Mouse (Mus musculus): ENCODE measurements around the gene 4930451I11Rik. TPM values are rescaled to one million over a fixed set of nuclear protein-coding genes. Genes with fewer than 3 reads are reported as not detected.

The 4930451I11Rik gene
- polyA plus RNA-seq, 1 experiment, result not detected

DNA sequence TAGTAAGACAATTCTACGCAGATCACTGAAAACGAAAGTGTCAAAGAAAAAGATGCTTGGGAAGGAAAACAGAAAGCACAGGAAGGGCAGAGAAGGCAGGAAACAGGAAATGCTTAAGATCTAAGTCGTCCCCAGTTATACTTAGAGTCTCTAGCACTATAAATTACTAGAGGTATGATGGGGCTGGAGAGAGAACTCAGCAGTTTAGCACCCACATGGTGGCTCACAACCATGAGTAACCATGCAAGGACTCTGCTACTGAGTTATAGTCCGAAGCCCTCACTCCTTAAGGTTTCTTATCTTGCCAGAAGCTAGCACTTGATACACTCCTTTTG lies 37.2 kb downstream of the 4930451I11Rik start:
- no peak for TF ChIP-seq POLR2A (IDR thresholded peaks at IDR 0.05; ENCODE audit: control insufficient read depth, extremely low read depth, insufficient read depth, low read length, poor library complexity)
- TF ChIP-seq CTCF (IDR thresholded peaks at IDR 0.05; ENCODE audit: borderline replicate concordance, control insufficient read depth, extremely low read depth, insufficient read depth, low read length, poor library complexity), result no peak
- no peak for DNase-seq
- Histone ChIP-seq H3K36me3 (ENCODE audit: control insufficient read depth, insufficient read depth, low read length) (peaks cover 8% of the 10 kb centered on the region; the same call in 1 of the 2 replicates), H3K4me1 (replicated peaks; ENCODE audit: control insufficient read depth, insufficient read depth, low read length) (peaks cover 35% of the 10 kb centered on the region), H3K27me3 (ENCODE audit: control insufficient read depth, insufficient read depth, low read length) (no peaks in the 10 kb centered on the region), H3K27ac (ENCODE audit: control insufficient read depth, insufficient read depth, low read length) (peak overlapping the region; percentile 82), H3K4me3 (ENCODE audit: control insufficient read depth, insufficient read depth, low read length) (no peak overlapping the region)
- 26% methylated on average over 4 of the region's 4 CpGs for WGBS

DNA sequence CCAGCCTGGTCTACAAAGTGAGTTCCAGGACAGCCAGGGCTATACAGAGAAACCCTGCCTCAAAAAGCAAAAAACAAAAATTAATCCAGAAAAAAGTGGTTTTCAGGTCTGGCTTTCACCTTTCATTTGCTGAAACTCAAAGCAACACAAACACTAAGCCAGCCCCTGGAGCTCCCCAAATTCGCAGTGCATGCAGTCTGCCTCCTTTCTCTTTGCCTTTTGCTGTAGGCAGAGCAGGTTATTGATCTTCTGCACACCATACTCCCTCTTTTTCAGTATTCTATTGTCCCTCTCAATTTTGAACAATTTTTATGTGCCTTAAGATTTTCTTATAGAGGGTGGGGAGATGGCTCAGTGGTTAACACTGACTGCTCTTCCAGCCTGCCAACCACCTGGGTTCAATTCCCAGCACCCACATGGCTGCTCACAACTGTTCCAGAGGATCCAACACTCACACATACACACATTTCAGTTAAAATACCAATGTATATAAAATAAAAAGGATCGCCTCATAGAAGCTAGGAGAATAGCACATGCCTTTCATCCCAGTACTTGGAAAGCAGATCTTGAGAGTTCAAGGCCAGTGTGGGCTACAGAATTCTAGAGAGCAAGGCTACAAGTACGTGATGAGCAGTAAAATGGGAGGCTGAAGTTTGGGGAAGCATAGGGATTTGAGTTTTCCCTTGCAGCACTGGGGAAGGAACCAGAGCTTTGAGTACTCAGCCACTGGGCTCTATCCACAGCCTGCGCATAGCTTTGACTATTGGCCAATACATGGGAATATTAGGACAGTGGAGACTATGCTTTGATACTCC lies 37.8 kb downstream of the 4930451I11Rik start:
- Histone ChIP-seq H3K27ac (ENCODE audit: control insufficient read depth, insufficient read depth, low read length) (peak overlapping the region; percentile 82), H3K27me3 (ENCODE audit: control insufficient read depth, insufficient read depth, low read length) (no peaks in the 10 kb centered on the region), H3K4me3 (ENCODE audit: control insufficient read depth, insufficient read depth, low read length) (no peak overlapping the region), H3K36me3 (ENCODE audit: control insufficient read depth, insufficient read depth, low read length) (peaks cover 14% of the 10 kb centered on the region), H3K4me1 (replicated peaks; ENCODE audit: control insufficient read depth, insufficient read depth, low read length) (peaks cover 35% of the 10 kb centered on the region)
- TF ChIP-seq CTCF (IDR thresholded peaks at IDR 0.05; ENCODE audit: borderline replicate concordance, control insufficient read depth, extremely low read depth, insufficient read depth, low read length, poor library complexity) (no peak), POLR2A (IDR thresholded peaks at IDR 0.05; ENCODE audit: control insufficient read depth, extremely low read depth, insufficient read depth, low read length, poor library complexity) (no peak)
- no peak for DNase-seq
- 90% methylated on average over 4 of the region's 4 CpGs for WGBS

DNA sequence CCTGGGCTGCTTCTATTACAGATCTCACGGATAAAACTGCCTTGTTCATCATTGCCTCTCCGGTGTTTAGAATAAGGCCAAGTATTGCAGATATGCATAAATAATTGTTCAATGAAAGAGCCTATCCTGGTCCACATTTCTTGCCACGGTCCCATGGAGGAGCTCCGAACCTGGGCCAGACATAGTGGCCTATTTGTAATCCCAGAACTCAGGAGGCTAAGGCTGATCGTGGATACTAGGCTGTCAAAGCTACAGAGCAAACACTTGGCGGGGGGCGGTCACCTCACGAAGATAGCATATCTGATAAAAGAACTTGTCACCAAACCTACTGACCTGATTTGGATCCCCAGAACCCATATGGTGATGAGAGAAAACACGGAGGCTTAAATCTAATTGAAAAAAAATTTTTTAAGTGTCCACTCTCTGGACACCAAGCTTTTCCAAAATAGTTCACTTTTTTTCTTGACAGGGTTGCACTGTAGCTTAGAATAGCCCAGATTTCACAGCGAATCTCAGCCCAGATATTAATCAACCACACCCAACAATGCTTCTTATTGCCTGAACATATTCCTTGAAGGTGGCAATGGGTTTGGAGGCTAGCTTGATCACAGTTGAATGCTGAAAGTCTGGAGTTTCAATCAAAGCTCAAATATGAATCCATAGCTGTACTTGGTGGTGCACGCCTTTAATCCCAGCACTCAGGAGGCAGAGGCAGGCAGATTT lies 38.6 kb downstream of the 4930451I11Rik start:
- H3K27ac ChIP-seq (ENCODE audit: control insufficient read depth, insufficient read depth, low read length), result peak overlapping the region; percentile 75
- no peak for TF ChIP-seq CTCF (IDR thresholded peaks at IDR 0.05; ENCODE audit: borderline replicate concordance, control insufficient read depth, extremely low read depth, insufficient read depth, low read length, poor library complexity)
- TF ChIP-seq POLR2A (IDR thresholded peaks at IDR 0.05; ENCODE audit: control insufficient read depth, extremely low read depth, insufficient read depth, low read length, poor library complexity), result no peak
- 38% methylated on average over 11 of the region's 11 CpGs for WGBS
- peaks cover 31% of the 10 kb centered on the region for H3K4me1 ChIP-seq (replicated peaks; ENCODE audit: control insufficient read depth, insufficient read depth, low read length)
- H3K4me3 ChIP-seq (ENCODE audit: control insufficient read depth, insufficient read depth, low read length), result no peak overlapping the region
- DNase-seq, result no peak
- H3K27me3 ChIP-seq (ENCODE audit: control insufficient read depth, insufficient read depth, low read length), result no peaks in the 10 kb centered on the region
- peaks cover 21% of the 10 kb centered on the region for H3K36me3 ChIP-seq (ENCODE audit: control insufficient read depth, insufficient read depth, low read length)

DNA sequence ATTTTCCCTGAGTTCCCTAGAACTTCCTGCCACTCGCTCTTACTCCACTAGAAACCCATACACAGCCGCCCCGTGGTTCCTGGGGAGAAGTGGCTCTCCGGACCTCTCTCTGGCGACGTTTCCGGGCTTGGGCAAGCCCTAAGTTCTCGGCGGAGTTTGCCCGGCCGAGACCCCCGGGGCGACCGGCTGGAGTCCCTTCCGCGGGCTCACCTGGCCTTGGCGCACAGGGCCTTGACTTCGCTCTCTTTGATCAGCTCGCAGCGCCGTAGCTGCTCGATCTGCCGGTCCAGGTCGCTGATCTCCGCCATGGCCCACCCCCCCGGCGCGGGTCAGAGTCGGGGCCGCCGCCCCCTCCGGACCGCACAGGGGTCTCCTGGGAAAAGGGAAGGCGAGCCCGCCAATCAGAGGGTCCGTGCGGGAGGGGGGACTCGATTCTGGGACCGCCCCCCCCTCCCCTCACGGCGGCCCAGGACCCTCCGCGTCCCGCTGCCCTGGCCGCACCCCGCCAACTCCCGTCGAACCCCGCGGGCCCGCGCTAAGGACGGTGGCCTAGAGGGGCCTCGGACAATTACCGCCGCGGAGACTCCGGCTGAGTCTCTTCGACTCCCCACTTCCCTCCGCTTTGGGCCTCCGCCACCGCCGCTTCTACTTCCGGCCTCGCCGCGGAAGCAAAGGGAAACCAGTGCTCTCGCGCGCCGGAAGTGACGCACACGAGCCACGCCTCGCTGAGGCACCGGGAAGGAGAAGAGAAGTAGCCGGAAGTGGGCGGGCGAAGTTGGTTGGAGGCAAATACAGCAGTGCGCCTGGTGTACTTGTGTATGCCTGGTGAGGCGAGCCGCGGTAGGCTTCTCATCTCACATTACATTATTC lies 39.4 kb downstream of the 4930451I11Rik start, which contains the start of gene Ppp4c:
Gene Ppp4c (minus strand): TSS at position 646 of the 870 bp plus-strand sequence.
- TF ChIP-seq CTCF (IDR thresholded peaks at IDR 0.05; ENCODE audit: borderline replicate concordance, control insufficient read depth, extremely low read depth, insufficient read depth, low read length, poor library complexity), result no peak
- TF ChIP-seq POLR2A (IDR thresholded peaks at IDR 0.05; ENCODE audit: control insufficient read depth, extremely low read depth, insufficient read depth, low read length, poor library complexity), result peak; percentile 96
- H3K36me3 ChIP-seq (ENCODE audit: control insufficient read depth, insufficient read depth, low read length), result peaks cover 29% of the 10 kb centered on the region
- peaks cover 23% of the 10 kb centered on the region for H3K4me1 ChIP-seq (replicated peaks; ENCODE audit: control insufficient read depth, insufficient read depth, low read length)
- WGBS, result under 1% methylated on average over 82 of the region's 83 CpGs
- H3K4me3 ChIP-seq (ENCODE audit: control insufficient read depth, insufficient read depth, low read length), result peak within 1 kb of the TSS; percentile 87
- H3K27me3 ChIP-seq (ENCODE audit: control insufficient read depth, insufficient read depth, low read length), result no peaks in the 10 kb centered on the region
- peak within 1 kb of the TSS; percentile 75 for H3K27ac ChIP-seq (ENCODE audit: control insufficient read depth, insufficient read depth, low read length)
- DNase-seq, result peak; percentile 96

DNA sequence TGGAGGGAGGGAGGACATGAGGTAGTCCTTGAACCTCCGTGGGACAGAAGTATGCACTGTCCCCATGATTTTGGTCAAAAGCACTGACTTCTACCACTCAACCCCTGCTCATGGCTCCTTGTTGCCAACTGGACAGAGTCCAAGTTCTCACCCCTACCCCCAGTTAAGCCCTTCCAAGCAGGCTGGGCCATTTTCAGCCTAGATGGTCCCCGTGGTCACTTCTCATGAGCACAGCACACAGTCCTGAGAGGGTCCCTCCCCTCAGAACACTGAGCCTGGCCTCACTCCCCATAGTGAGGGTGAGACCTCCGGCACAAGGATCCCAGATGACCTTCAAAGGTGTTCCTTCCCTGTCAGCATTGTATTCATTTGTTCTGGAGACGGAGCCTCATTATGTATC lies 42.3 kb downstream of the 4930451I11Rik start:
- Histone ChIP-seq H3K36me3 (ENCODE audit: control insufficient read depth, insufficient read depth, low read length) (peaks cover 54% of the 10 kb centered on the region), H3K4me3 (ENCODE audit: control insufficient read depth, insufficient read depth, low read length) (no peak overlapping the region), H3K4me1 (replicated peaks; ENCODE audit: control insufficient read depth, insufficient read depth, low read length) (peaks cover 15% of the 10 kb centered on the region), H3K27me3 (ENCODE audit: control insufficient read depth, insufficient read depth, low read length) (no peaks in the 10 kb centered on the region), H3K27ac (ENCODE audit: control insufficient read depth, insufficient read depth, low read length) (no peak overlapping the region)
- DNase-seq, result no peak
- TF ChIP-seq POLR2A (IDR thresholded peaks at IDR 0.05; ENCODE audit: control insufficient read depth, extremely low read depth, insufficient read depth, low read length, poor library complexity) (no peak), CTCF (IDR thresholded peaks at IDR 0.05; ENCODE audit: borderline replicate concordance, control insufficient read depth, extremely low read depth, insufficient read depth, low read length, poor library complexity) (no peak)
- WGBS, result 97% methylated on average over 4 of the region's 4 CpGs

DNA sequence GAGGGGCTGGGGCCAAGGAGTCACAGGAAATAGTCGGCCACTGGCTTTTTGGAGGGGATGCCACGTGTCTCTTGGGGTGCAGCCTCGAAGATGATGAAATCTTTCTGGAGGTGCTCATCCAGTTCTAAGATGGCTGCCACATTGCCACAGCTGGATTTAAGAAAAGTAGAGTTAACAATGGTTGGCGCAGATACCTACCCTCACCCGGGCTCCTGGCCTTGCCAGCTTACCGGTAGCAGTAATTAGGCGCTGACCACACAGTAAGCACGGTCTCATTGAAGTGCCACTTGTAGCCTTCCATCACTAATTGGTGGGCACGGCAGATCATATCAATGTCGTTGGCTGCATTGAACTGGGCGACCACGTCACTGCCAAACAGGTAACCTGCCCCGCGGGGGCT lies 45.3 kb downstream of the 4930451I11Rik start:
- no peak for TF ChIP-seq POLR2A (IDR thresholded peaks at IDR 0.05; ENCODE audit: control insufficient read depth, extremely low read depth, insufficient read depth, low read length, poor library complexity)
- no peak for TF ChIP-seq CTCF (IDR thresholded peaks at IDR 0.05; ENCODE audit: borderline replicate concordance, control insufficient read depth, extremely low read depth, insufficient read depth, low read length, poor library complexity)
- Histone ChIP-seq H3K4me3 (ENCODE audit: control insufficient read depth, insufficient read depth, low read length) (no peak overlapping the region), H3K36me3 (ENCODE audit: control insufficient read depth, insufficient read depth, low read length) (peaks cover 54% of the 10 kb centered on the region), H3K27ac (ENCODE audit: control insufficient read depth, insufficient read depth, low read length) (no peak overlapping the region), H3K4me1 (replicated peaks; ENCODE audit: control insufficient read depth, insufficient read depth, low read length) (peaks cover 3% of the 10 kb centered on the region), H3K27me3 (ENCODE audit: control insufficient read depth, insufficient read depth, low read length) (no peaks in the 10 kb centered on the region)
- 96% methylated on average over 14 of the region's 14 CpGs for WGBS
- no peak for DNase-seq
